Mouse (Mus musculus): ENCODE measurements around the gene Zc3hc1. TPM values are rescaled to one million over a fixed set of nuclear protein-coding genes. Genes with fewer than 3 reads are reported as not detected.

The Zc3hc1 gene
- polyA plus RNA-seq, 1 experiment from 2014 or later, result 40.2 TPM

DNA sequence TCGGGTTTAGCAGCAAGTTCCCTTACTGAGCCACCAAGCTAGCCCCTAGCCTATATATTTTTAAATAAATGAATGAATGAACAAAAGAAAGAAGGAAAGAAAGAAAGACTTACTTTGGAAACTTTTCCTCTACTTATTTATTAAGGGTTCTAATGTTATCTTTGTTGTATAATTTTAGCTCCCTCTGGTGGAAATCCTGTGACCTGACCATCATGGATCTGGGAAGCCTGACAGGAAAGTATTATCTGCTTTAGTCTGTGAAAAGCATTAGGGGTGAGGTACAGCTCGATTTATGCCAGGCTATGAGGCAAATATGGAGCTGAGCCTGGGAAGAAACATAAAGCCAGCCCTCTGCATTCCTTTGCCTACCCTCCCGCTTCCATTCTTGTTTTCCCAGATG, 21.5 kb downstream of the Zc3hc1 start:
- no peaks in the 10 kb centered on the region for H3K9me3 ChIP-seq
- H3K4me2 ChIP-seq, result no peak overlapping the region
- no peaks in the 10 kb centered on the region for H3K4me1 ChIP-seq
- H3K27ac ChIP-seq, result no peak overlapping the region
- H3K27me3 ChIP-seq (replicated peaks), result no peaks in the 10 kb centered on the region
- ATAC-seq (ENCODE audit: insufficient read depth, low FRiP score, low read depth), result no peak
- H3K36me3 ChIP-seq, result peaks cover 61% of the 10 kb centered on the region
- H3K9ac ChIP-seq, result no peak overlapping the region
- H3K4me3 ChIP-seq (replicated peaks), result no peak overlapping the region
- 79% methylated on average over 3 of the region's 3 CpGs for WGBS

DNA sequence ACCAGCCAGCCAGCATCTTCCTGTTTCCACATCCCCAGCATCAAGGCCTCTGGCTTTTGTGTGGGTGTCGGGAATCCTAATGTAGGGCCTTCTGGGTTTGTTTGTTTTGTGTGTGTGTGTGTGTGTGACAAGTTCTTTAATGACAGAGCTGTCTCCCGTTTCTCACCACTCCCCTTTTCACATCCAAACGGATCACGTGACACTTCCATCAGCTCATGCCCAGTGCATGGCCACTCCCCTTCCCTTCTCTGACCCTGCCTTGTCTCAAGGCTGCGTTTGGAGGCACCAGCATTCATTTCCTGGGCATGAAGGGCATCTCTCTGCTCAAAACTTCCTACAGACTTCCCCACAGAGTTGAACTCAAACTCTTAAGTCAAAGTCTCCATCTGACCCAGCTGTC, 27.0 kb downstream of the Zc3hc1 start:
- Histone ChIP-seq H3K9me3 (no peaks in the 10 kb centered on the region), H3K4me2 (no peak overlapping the region), H3K4me3 (replicated peaks) (no peak overlapping the region), H3K27ac (no peak overlapping the region), H3K4me1 (no peaks in the 10 kb centered on the region), H3K27me3 (replicated peaks) (no peaks in the 10 kb centered on the region), H3K36me3 (peaks cover 22% of the 10 kb centered on the region), H3K9ac (no peak overlapping the region)
- 34% methylated on average over 5 of the region's 5 CpGs for WGBS
- ATAC-seq (ENCODE audit: insufficient read depth, low FRiP score, low read depth), result no peak

- peaks cover 10% of the 10 kb centered on the region for H3K36me3 ChIP-seq
- H3K4me2 ChIP-seq, result no peak overlapping the region
- H3K4me3 ChIP-seq (replicated peaks), result no peak overlapping the region
- no peaks in the 10 kb centered on the region for H3K9me3 ChIP-seq
- ATAC-seq (ENCODE audit: insufficient read depth, low FRiP score, low read depth), result no peak
- no peak overlapping the region for H3K9ac ChIP-seq
- H3K27ac ChIP-seq, result no peak overlapping the region
- H3K27me3 ChIP-seq (replicated peaks), result no peaks in the 10 kb centered on the region
- 0 out of 2 replicates have a peak, but pooled peaks cover 8% of the 10 kb centered on the region for H3K4me1 ChIP-seq
- whole genome bisulfite sequencing, result 67% methylated on average over 12 of the region's 12 CpGs
Observed at GRCm38 (mm10) chr6:30359762-30360509, 30.9 kb downstream of the Zc3hc1 start.

- no peaks in the 10 kb centered on the region for H3K27me3 ChIP-seq (replicated peaks)
- 0 out of 2 replicates have a peak, but pooled peaks cover 8% of the 10 kb centered on the region for H3K4me1 ChIP-seq
- H3K4me3 ChIP-seq (replicated peaks), result no peak overlapping the region
- H3K9ac ChIP-seq, result no peak overlapping the region
- no peak; the same call in 1 of the 2 replicates for ATAC-seq (ENCODE audit: insufficient read depth, low FRiP score, low read depth)
- 14% methylated on average over 9 of the region's 9 CpGs for WGBS
- H3K9me3 ChIP-seq, result no peaks in the 10 kb centered on the region
- H3K27ac ChIP-seq, result no peak overlapping the region
- H3K36me3 ChIP-seq, result no peaks in the 10 kb centered on the region
- H3K4me2 ChIP-seq, result peak overlapping the region; percentile 28; the same call in 1 of the 2 replicates
Observed at GRCm38 (mm10) chr6:30357561-30358177, 33.2 kb downstream of the Zc3hc1 start.

DNA sequence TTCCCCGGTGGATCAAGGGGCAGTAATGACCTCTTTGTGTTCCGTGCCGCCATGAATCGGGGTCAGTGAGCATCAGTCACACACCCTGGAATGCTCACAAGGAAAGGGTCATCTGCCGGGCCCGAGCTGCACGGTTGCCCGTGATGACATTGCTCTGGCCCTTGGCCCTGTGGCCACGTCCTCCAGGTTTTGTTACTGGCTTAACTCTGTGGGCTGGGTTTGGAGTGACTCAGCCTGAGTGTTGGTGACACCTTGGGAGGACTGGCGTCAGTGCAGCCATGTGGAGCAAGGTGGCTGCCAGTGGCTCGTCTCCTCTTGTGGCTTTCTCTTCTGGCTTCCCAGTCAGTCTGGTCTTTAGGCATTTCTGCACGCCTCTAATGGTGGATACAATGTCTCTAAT, 34.1 kb downstream of the Zc3hc1 start:
- Histone ChIP-seq H3K4me3 (replicated peaks) (no peak overlapping the region), H3K4me2 (no peak overlapping the region), H3K9me3 (no peaks in the 10 kb centered on the region), H3K27me3 (replicated peaks) (no peaks in the 10 kb centered on the region), H3K36me3 (no peaks in the 10 kb centered on the region), H3K27ac (no peak overlapping the region), H3K4me1 (0 out of 2 replicates have a peak, but pooled peaks cover 8% of the 10 kb centered on the region), H3K9ac (no peak overlapping the region)
- no peak for ATAC-seq (ENCODE audit: insufficient read depth, low FRiP score, low read depth)
- WGBS, result 86% methylated on average over 12 of the region's 12 CpGs

DNA sequence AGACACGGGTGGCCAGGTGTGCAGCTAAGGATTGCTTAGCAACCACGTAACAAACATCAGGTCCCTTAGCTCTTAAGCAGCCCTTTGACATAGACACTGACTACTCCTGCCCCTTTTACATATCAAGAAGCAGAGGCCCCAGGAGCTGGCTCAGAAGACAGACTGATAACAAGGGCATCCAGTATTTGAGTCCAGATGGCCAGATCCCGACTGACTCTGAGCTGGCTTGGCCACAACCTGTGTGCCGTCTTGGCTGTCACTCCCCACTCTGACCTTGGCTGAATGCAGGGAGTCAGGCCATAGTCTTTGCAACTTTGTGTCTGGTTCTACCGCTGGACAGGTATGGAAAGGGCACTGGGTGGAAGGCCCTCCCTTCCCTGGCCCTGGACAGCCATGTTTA, 34.7 kb downstream of the Zc3hc1 start:
- Histone ChIP-seq H3K27ac (no peak overlapping the region), H3K27me3 (replicated peaks) (no peaks in the 10 kb centered on the region), H3K9ac (no peak overlapping the region), H3K9me3 (no peaks in the 10 kb centered on the region), H3K4me3 (replicated peaks) (no peak overlapping the region), H3K4me2 (no peak overlapping the region), H3K4me1 (0 out of 2 replicates have a peak, but pooled peaks cover 8% of the 10 kb centered on the region), H3K36me3 (no peaks in the 10 kb centered on the region)
- no peak for ATAC-seq (ENCODE audit: insufficient read depth, low FRiP score, low read depth)
- 63% methylated on average over 5 of the region's 5 CpGs for WGBS

- H3K36me3 ChIP-seq, result no peaks in the 10 kb centered on the region
- no peak overlapping the region for H3K4me2 ChIP-seq
- 0 out of 2 replicates have a peak, but pooled peaks cover 8% of the 10 kb centered on the region for H3K4me1 ChIP-seq
- no peak for ATAC-seq (ENCODE audit: insufficient read depth, low FRiP score, low read depth)
- H3K4me3 ChIP-seq (replicated peaks), result no peak overlapping the region
- no peak overlapping the region for H3K9ac ChIP-seq
- WGBS, result 84% methylated on average over 8 of the region's 8 CpGs
- H3K27me3 ChIP-seq (replicated peaks), result no peaks in the 10 kb centered on the region
- no peak overlapping the region for H3K27ac ChIP-seq
- no peaks in the 10 kb centered on the region for H3K9me3 ChIP-seq
Observed at GRCm38 (mm10) chr6:30355701-30356100, 35.1 kb downstream of the Zc3hc1 start.

DNA sequence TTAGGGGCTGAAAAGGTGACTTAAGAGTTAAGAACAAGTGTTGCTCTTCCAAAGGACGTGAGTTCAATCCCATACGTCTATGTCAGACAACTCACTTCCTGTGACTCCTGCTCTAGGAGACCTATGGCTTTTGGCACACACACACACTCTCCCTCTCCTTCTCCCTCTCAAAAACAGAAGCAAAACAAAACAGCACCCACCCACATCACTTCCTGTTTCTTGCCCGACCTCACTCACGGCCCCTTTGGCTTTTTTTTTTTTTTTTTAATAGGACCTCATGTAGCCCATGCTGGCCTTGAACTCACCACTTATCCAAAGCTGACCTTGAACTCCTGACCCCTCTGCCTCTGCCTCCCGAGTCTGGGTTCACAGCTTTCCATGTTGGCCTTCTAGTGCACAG, 36.1 kb downstream of the Zc3hc1 start:
- Histone ChIP-seq H3K36me3 (no peaks in the 10 kb centered on the region), H3K27me3 (replicated peaks) (no peaks in the 10 kb centered on the region), H3K4me2 (no peak overlapping the region), H3K4me3 (replicated peaks) (no peak overlapping the region), H3K9ac (no peak overlapping the region), H3K4me1 (0 out of 2 replicates have a peak, but pooled peaks cover 8% of the 10 kb centered on the region), H3K27ac (no peak overlapping the region), H3K9me3 (no peaks in the 10 kb centered on the region)
- ATAC-seq (ENCODE audit: insufficient read depth, low FRiP score, low read depth), result no peak
- WGBS, result 25% methylated on average over 5 of the region's 5 CpGs

GRCm38 (mm10) chr6:30353661-30354060, 37.2 kb downstream of the Zc3hc1 start:
- no peak for ATAC-seq (ENCODE audit: insufficient read depth, low FRiP score, low read depth)
- Histone ChIP-seq H3K4me1 (0 out of 2 replicates have a peak, but pooled peaks cover 8% of the 10 kb centered on the region), H3K4me2 (no peak overlapping the region), H3K36me3 (no peaks in the 10 kb centered on the region), H3K9me3 (no peaks in the 10 kb centered on the region), H3K4me3 (replicated peaks) (no peak overlapping the region), H3K9ac (no peak overlapping the region), H3K27me3 (replicated peaks) (no peaks in the 10 kb centered on the region), H3K27ac (no peak overlapping the region)
- 79% methylated on average over 8 of the region's 8 CpGs for WGBS

DNA sequence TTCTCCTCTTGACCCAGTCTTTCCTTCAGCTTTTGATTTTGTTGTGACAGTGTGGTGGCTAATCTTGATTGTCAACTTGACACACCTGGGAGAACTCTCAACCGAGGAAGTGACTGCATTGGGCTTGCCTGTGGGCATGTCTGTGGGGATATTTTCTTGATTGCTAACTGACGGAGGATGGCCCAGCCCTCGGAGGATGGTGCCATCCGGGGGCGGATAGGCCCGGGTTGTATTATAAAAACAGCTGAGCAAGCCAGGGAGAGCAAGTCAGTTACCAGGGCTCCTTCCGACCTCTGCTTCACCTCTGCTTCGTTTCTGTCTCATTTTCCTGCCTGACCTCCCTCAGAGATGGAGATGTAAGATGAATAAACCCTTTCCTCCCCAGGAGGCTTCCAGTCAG, 38.1 kb downstream of the Zc3hc1 start:
- no peaks in the 10 kb centered on the region for H3K27me3 ChIP-seq (replicated peaks)
- no peaks in the 10 kb centered on the region for H3K36me3 ChIP-seq
- ATAC-seq (ENCODE audit: insufficient read depth, low FRiP score, low read depth), result no peak
- H3K4me1 ChIP-seq, result 0 out of 2 replicates have a peak, but pooled peaks cover 8% of the 10 kb centered on the region
- H3K9me3 ChIP-seq, result no peaks in the 10 kb centered on the region
- H3K9ac ChIP-seq, result no peak overlapping the region
- H3K27ac ChIP-seq, result no peak overlapping the region
- no peak overlapping the region for H3K4me3 ChIP-seq (replicated peaks)
- 39% methylated on average over 8 of the region's 8 CpGs for WGBS
- no peak overlapping the region for H3K4me2 ChIP-seq

DNA sequence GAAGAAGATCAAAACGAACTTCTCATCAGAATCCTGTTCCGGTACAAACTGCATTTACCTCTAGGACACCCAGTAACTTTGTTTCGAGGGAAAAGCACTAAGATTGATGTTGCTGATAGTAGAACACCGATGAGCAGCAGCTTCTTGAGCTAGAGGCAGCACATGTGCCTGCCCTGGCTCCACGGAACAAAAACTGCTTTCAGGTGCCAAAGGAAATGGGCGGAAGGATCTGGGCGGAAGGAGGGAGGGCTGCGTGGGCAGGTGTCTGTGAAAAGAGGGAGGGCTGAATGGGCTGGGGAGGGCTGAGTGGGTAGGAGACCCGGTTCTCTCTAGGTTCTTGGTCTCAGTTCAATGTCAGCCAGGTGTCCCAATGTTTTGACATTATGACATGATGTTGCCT, 39.5 kb downstream of the Zc3hc1 start:
- WGBS, result 71% methylated on average over 9 of the region's 9 CpGs
- no peak overlapping the region for H3K27ac ChIP-seq
- no peak overlapping the region for H3K4me3 ChIP-seq (replicated peaks)
- no peaks in the 10 kb centered on the region for H3K27me3 ChIP-seq (replicated peaks)
- H3K36me3 ChIP-seq, result no peaks in the 10 kb centered on the region
- no peak overlapping the region for H3K4me2 ChIP-seq
- H3K4me1 ChIP-seq, result 0 out of 2 replicates have a peak, but pooled peaks cover 8% of the 10 kb centered on the region
- H3K9me3 ChIP-seq, result no peaks in the 10 kb centered on the region
- ATAC-seq (ENCODE audit: insufficient read depth, low FRiP score, low read depth), result no peak
- no peak overlapping the region for H3K9ac ChIP-seq

- Histone ChIP-seq H3K9ac (no peak overlapping the region), H3K4me2 (no peak overlapping the region), H3K36me3 (no peaks in the 10 kb centered on the region), H3K27me3 (replicated peaks) (no peaks in the 10 kb centered on the region), H3K4me1 (no peaks in the 10 kb centered on the region), H3K4me3 (replicated peaks) (no peak overlapping the region), H3K27ac (no peak overlapping the region), H3K9me3 (no peaks in the 10 kb centered on the region)
- no peak for ATAC-seq (ENCODE audit: insufficient read depth, low FRiP score, low read depth)
- WGBS, result 83% methylated on average over 4 of the region's 4 CpGs
Observed at GRCm38 (mm10) chr6:30347288-30347801, 43.5 kb downstream of the Zc3hc1 start.

Data from stomach, embryonic 15.5 days (tissue).